Mouse (Mus musculus) layer of hippocampus, postnatal 14 days (tissue): Measurements from ENCODE around the gene Zbed6. TPM values are rescaled to one million over a fixed set of nuclear protein-coding genes. Genes with fewer than 3 reads are reported as not detected.

Experiments
- total RNA-seq, 2 experiments: library from RNA; stranded (reverse); gene quantifications; 2 replicates each; pipeline ENCODE4 v1.2.3; 2021

The Zbed6 gene
- total RNA-seq, 2 experiments from 2014 or later: 9.2 to 9.8 TPM

Other genes with a start within 250 kb of the Zbed6 start
- gene Sox13, start 236.5 kb downstream of the Zbed6 start, total RNA-seq: 10 to 100 TPM; 11.3 to 11.5 TPM
- 10 to 100 TPM; 70.6 to 81.4 TPM for gene Snrpe, start 50.6 kb downstream of the Zbed6 start, total RNA-seq
- 10 to 100 TPM; 24.0 to 24.2 TPM for gene Gm38394, start 433 bp upstream of the Zbed6 start, total RNA-seq
- not detected for gene Lax1, start 29.2 kb upstream of the Zbed6 start, total RNA-seq
- gene Atp2b4, start 140.2 kb upstream of the Zbed6 start, total RNA-seq: 10 to 100 TPM; 62.9 to 67.4 TPM
- gene Optc, start 247.1 kb upstream of the Zbed6 start, total RNA-seq: 1 to 10 TPM in 1 of 2 experiments, under 1 TPM in 1; 0.60 to 1.3 TPM